Mouse (Mus musculus) neural tube, embryonic 11.5 days (tissue): Measurements from ENCODE around the gene Gria1. TPM values are rescaled to one million over a fixed set of nuclear protein-coding genes. Genes with fewer than 3 reads are reported as not detected.

Experiments
- ATAC-seq: fragments of 200-750 bp; cut with Nextera tagmentation; 2 replicates; pipeline ENCODE4 v1.8.0; 2017; ENCODE audit warnings: moderate number of reproducible peaks, mild to moderate bottlenecking, moderate TSS enrichment, moderate library complexity; ENCODE audit not compliant: insufficient read depth, low FRiP score, low TSS enrichment
- DNase-seq: peaks from one replicate; pipeline ENCODE4 v3.0.0-alpha.2; 2015; ENCODE audit warnings: low spot score
- H3K27ac ChIP-seq: fragments of 300-500 bp; sonication (generic); 2 replicates; pipeline ENCODE4 v1.5.1; 2014; ENCODE audit warnings: low read depth, mild to moderate bottlenecking, low read length
- H3K27me3 ChIP-seq: fragments of 300-500 bp; sonication (generic); 2 replicates; pipeline ENCODE4 v1.6.1; 2014; ENCODE audit warnings: mild to moderate bottlenecking, low read length, mixed read lengths; ENCODE audit not compliant: control insufficient read depth, insufficient read depth
- H3K36me3 ChIP-seq: fragments of 300-500 bp; sonication (generic); 2 replicates; pipeline ENCODE4 v1.6.1; 2014; ENCODE audit warnings: mild to moderate bottlenecking, low read length, moderate library complexity, mixed read lengths; ENCODE audit not compliant: control insufficient read depth, insufficient read depth
- H3K4me1 ChIP-seq: fragments of 300-500 bp; sonication (generic); 2 replicates; pipeline ENCODE4 v1.6.1; 2014; ENCODE audit warnings: low read length, mixed read lengths; ENCODE audit not compliant: control insufficient read depth, insufficient read depth
- H3K4me2 ChIP-seq: fragments of 300-500 bp; sonication (generic); 2 replicates; pipeline ENCODE4 v1.6.1; 2014; ENCODE audit warnings: low read depth, mild to moderate bottlenecking, moderate library complexity
- H3K4me3 ChIP-seq: fragments of 300-500 bp; sonication (generic); 2 replicates; pipeline ENCODE4 v1.5.1; 2014; ENCODE audit warnings: low read depth, low read length
- H3K9ac ChIP-seq: fragments of 300-500 bp; sonication (generic); 2 replicates; pipeline ENCODE4 v1.6.1; 2014; ENCODE audit warnings: mild to moderate bottlenecking, low read length
- H3K9me3 ChIP-seq: fragments of 300-500 bp; sonication (generic); 2 replicates; pipeline ENCODE4 v1.6.1; 2016; ENCODE audit warnings: low read length; ENCODE audit not compliant: control insufficient read depth
- WGBS: fragments of 180-500 bp; shearing (Covaris S2); extraction: QIAGEN DNeasy Blood & Tissue Kit; methylation state at CpG from one replicate; pipeline ENCODE4 v1.1.7; 2014; 5-methylcytosine and 5-hydroxymethylcytosine counted together
- polyA plus RNA-seq: library from polyadenylated mRNA; unstranded; fragments of >200 nt; fragmentation: Nextera tagmentation; extraction: Ambion mirVana; gene quantifications from 2 replicates; pipeline ENCODE4 v1.2.1, GENCODE M21; 2014

The Gria1 gene
- polyA plus RNA-seq, 1 experiment from 2014 or later = 3.2 TPM

- H3K9me3 ChIP-seq = no peaks in the 10 kb centered on the region
- H3K4me3 ChIP-seq = no peak overlapping the region
- WGBS = 77% methylated on average over 7 of the region's 7 CpGs
- no peaks in the 10 kb centered on the region for H3K36me3 ChIP-seq
- H3K9ac ChIP-seq = no peak overlapping the region
- no peak overlapping the region for H3K27ac ChIP-seq
- H3K27me3 ChIP-seq = no peaks in the 10 kb centered on the region
- H3K4me2 ChIP-seq = no peak overlapping the region
- ATAC-seq (no peak), DNase-seq (peak; percentile 26)
- H3K4me1 ChIP-seq = no peaks in the 10 kb centered on the region
Observed at GRCm38 (mm10) chr11:57250129-57250528, 238.9 kb downstream of the Gria1 start.

DNA sequence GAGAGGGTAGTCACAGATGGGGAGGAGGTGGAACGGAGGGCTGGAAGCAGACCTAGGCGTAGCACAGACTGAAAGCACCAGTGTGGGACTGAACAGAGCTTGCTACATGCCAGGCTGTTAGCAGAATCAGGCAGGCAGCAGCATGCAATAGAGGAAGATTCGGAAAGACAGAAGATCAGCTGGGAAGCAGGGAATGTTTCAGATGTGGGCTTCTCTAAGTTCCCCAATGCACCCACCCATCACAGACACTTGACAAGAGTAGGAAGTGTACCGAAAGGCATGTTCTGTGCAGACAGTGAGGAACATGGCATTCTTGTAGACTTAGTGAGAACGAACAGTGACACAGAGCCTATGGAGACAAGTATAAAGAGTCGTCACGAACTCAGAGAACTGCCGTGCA is 260.5 kb downstream of the Gria1 start:
- Histone ChIP-seq H3K27me3 (no peaks in the 10 kb centered on the region), H3K9ac (no peak overlapping the region), H3K27ac (no peak overlapping the region), H3K9me3 (no peaks in the 10 kb centered on the region), H3K4me1 (no peaks in the 10 kb centered on the region), H3K36me3 (no peaks in the 10 kb centered on the region), H3K4me2 (no peak overlapping the region), H3K4me3 (no peak overlapping the region)
- ATAC-seq (no peak), DNase-seq (no peak)
- 91% methylated on average over 8 of the region's 8 CpGs for WGBS

GRCm38 (mm10) chr11:57274687-57275086 is 263.5 kb downstream of the Gria1 start:
- 94% methylated on average over 4 of the region's 4 CpGs for WGBS

GRCm38 (mm10) chr11:57278056-57278455 is 266.9 kb downstream of the Gria1 start:
- no peak for ATAC-seq
- Histone ChIP-seq H3K27me3 (no peaks in the 10 kb centered on the region), H3K9ac (no peak overlapping the region), H3K4me1 (no peaks in the 10 kb centered on the region), H3K27ac (no peak overlapping the region), H3K36me3 (no peaks in the 10 kb centered on the region), H3K9me3 (no peaks in the 10 kb centered on the region), H3K4me3 (no peak overlapping the region), H3K4me2 (no peak overlapping the region)
- 54% methylated on average over 9 of the region's 10 CpGs for WGBS
- DNase-seq = no peak

More at GRCm38 (mm10) chr11:57274687-57275086, 263.5 kb downstream of the Gria1 start:
- H3K9ac ChIP-seq = no peak overlapping the region
- H3K36me3 ChIP-seq = no peaks in the 10 kb centered on the region
- H3K4me2 ChIP-seq = no peak overlapping the region
- H3K27ac ChIP-seq = no peak overlapping the region
- H3K27me3 ChIP-seq = no peaks in the 10 kb centered on the region
- DNase-seq (no peak), ATAC-seq (no peak)
- H3K4me3 ChIP-seq = no peak overlapping the region
- no peaks in the 10 kb centered on the region for H3K4me1 ChIP-seq
- H3K9me3 ChIP-seq = no peaks in the 10 kb centered on the region

- DNase-seq (no peak), ATAC-seq (no peak)
- H3K36me3 ChIP-seq = no peaks in the 10 kb centered on the region
- WGBS = 79% methylated on average over 2 of the region's 2 CpGs
- H3K4me2 ChIP-seq = no peak overlapping the region
- no peaks in the 10 kb centered on the region for H3K9me3 ChIP-seq
- no peak overlapping the region for H3K9ac ChIP-seq
- H3K4me1 ChIP-seq = no peaks in the 10 kb centered on the region
- H3K27me3 ChIP-seq = no peaks in the 10 kb centered on the region
- H3K4me3 ChIP-seq = no peak overlapping the region
- no peak overlapping the region for H3K27ac ChIP-seq
Observed at GRCm38 (mm10) chr11:57286119-57286518, 274.9 kb downstream of the Gria1 start.

GRCm38 (mm10) chr11:57297376-57297775 is 286.2 kb downstream of the Gria1 start:
- 83% methylated on average over 8 of the region's 8 CpGs for WGBS
- peak overlapping the region; percentile 6; the same call in 1 of the 2 replicates for H3K27ac ChIP-seq
- H3K4me2 ChIP-seq = no peak overlapping the region

GRCm38 (mm10) chr11:57298263-57298662 is 287.1 kb downstream of the Gria1 start:
- 22% methylated on average over 2 of the region's 2 CpGs for WGBS
- Histone ChIP-seq H3K9me3 (no peaks in the 10 kb centered on the region), H3K4me2 (no peak overlapping the region), H3K36me3 (no peaks in the 10 kb centered on the region), H3K27me3 (no peaks in the 10 kb centered on the region), H3K9ac (no peak overlapping the region), H3K4me1 (peaks cover 8% of the 10 kb centered on the region; the same call in 1 of the 2 replicates), H3K4me3 (no peak overlapping the region), H3K27ac (peak overlapping the region; percentile 80)
- ATAC-seq = peak; percentile 94
- DNase-seq = peak; percentile 83

More at GRCm38 (mm10) chr11:57297376-57297775, 286.2 kb downstream of the Gria1 start:
- H3K36me3 ChIP-seq = no peaks in the 10 kb centered on the region
- H3K4me3 ChIP-seq = no peak overlapping the region
- DNase-seq (no peak), ATAC-seq (no peak)
- H3K9ac ChIP-seq = no peak overlapping the region
- no peaks in the 10 kb centered on the region for H3K27me3 ChIP-seq
- peaks cover 8% of the 10 kb centered on the region; the same call in 1 of the 2 replicates for H3K4me1 ChIP-seq
- H3K9me3 ChIP-seq = no peaks in the 10 kb centered on the region

GRCm38 (mm10) chr11:57298665-57299064 is 287.5 kb downstream of the Gria1 start:
- no peak overlapping the region for H3K4me2 ChIP-seq
- DNase-seq (no peak), ATAC-seq (no peak)

GRCm38 (mm10) chr11:57303602-57304001 is 292.4 kb downstream of the Gria1 start:
- 96% methylated on average over 1 of the region's 1 CpGs for WGBS
- H3K4me2 ChIP-seq = no peak overlapping the region
- no peak overlapping the region for H3K4me3 ChIP-seq
- H3K9me3 ChIP-seq = no peaks in the 10 kb centered on the region
- H3K27me3 ChIP-seq = no peaks in the 10 kb centered on the region
- no peak overlapping the region for H3K27ac ChIP-seq
- DNase-seq (no peak), ATAC-seq (no peak)
- peaks cover 7% of the 10 kb centered on the region; the same call in 1 of the 2 replicates for H3K4me1 ChIP-seq
- no peaks in the 10 kb centered on the region for H3K36me3 ChIP-seq
- H3K9ac ChIP-seq = no peak overlapping the region

More at GRCm38 (mm10) chr11:57298665-57299064, 287.5 kb downstream of the Gria1 start:
- peaks cover 8% of the 10 kb centered on the region; the same call in 1 of the 2 replicates for H3K4me1 ChIP-seq
- no peaks in the 10 kb centered on the region for H3K9me3 ChIP-seq
- H3K9ac ChIP-seq = no peak overlapping the region
- H3K27ac ChIP-seq = peak overlapping the region; percentile 80
- H3K27me3 ChIP-seq = no peaks in the 10 kb centered on the region
- H3K4me3 ChIP-seq = no peak overlapping the region
- no peaks in the 10 kb centered on the region for H3K36me3 ChIP-seq
